Mouse (Mus musculus): Measurements from ENCODE around the gene Lsm3. TPM values are rescaled to one million over a fixed set of nuclear protein-coding genes. Genes with fewer than 3 reads are reported as not detected.

Lsm3 gene
- polyA plus RNA-seq (2014; fragmentation: Illumina TruSeq; extraction: RNeasy Lipid Tissue Mini Kit (QIAGEN cat#74804); ENCODE audit: low read depth, low replicate concordance) = 68.5 TPM

GRCm38 (mm10) chr6:91515545-91516449 is at the start of gene Lsm3, which contains the start of gene Xpc:
Gene Lsm3, plus strand, starts transcription at chr6:91515928.
Gene Xpc, minus strand, starts transcription at chr6:91515888.

GRCm38 (mm10) chr6:91472868-91473804 is 42.6 kb upstream of the Lsm3 start, which contains the start of the genes Chchd4 and Tmem43:
Gene Chchd4, minus strand, starts transcription at chr6:91473546.
Gene Tmem43, plus strand, starts transcription at chr6:91473703.

Other genes with a start within 250 kb of the Lsm3 start
- gene Wnt7a, start 104.6 kb upstream of the Lsm3 start, polyA plus RNA-seq (2014; fragmentation: Illumina TruSeq; extraction: RNeasy Lipid Tissue Mini Kit (QIAGEN cat#74804); ENCODE audit: low read depth, low replicate concordance) = not detected
- 17.8 TPM for gene Chchd4, start 42.4 kb upstream of the Lsm3 start, polyA plus RNA-seq (2014; fragmentation: Illumina TruSeq; extraction: RNeasy Lipid Tissue Mini Kit (QIAGEN cat#74804); ENCODE audit: low read depth, low replicate concordance)
- 6.5 TPM for gene Tmem43, start 42.2 kb upstream of the Lsm3 start, polyA plus RNA-seq (2014; fragmentation: Illumina TruSeq; extraction: RNeasy Lipid Tissue Mini Kit (QIAGEN cat#74804); ENCODE audit: low read depth, low replicate concordance)
- gene Xpc, start within 50 bp of the Lsm3 start, polyA plus RNA-seq (2014; fragmentation: Illumina TruSeq; extraction: RNeasy Lipid Tissue Mini Kit (QIAGEN cat#74804); ENCODE audit: low read depth, low replicate concordance) = 7.0 TPM
- gene Slc6a6, start 168.1 kb downstream of the Lsm3 start, polyA plus RNA-seq (2014; fragmentation: Illumina TruSeq; extraction: RNeasy Lipid Tissue Mini Kit (QIAGEN cat#74804); ENCODE audit: low read depth, low replicate concordance) = 118 TPM